Mouse (Mus musculus): ENCODE data around the gene Egfl8.

Egfl8 gene

DNA sequence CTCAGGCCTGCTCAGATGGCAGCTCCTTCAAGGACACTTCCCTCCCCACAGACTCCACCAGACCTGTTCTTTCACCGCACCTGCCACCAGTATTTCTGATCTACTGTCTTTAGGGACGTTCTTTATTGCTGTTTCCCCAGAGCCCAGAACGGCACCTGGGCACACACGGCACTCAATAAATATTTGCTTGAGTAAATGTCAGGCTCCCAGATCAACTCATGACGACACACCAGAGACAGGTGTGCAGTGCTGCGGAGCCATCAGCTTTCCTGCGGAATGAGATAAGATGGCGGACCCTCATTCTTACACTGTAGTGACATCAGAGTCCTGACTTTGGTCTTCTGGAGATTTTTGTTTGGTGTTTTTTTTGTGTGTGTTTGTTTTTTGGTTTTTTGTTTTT, 5.2 kb upstream of the Egfl8 start:
- POLR2A ChIA-PET, result interaction anchor here in 2 of 4 experiments (0.5 to 3.1 kb wide), 6 partner anchors 12 to 502 kb away, joined by 3 to 34 read pairs (median 4); partner anchors contain the start of genes Agpat1 (in 1 of the 2) and Rnf5 (in 1 of the 2)
- CTCF ChIA-PET, result interaction anchor here in 3 of 4 experiments (0.9 to 1.2 kb wide), 4 partner anchors 15 to 66 kb away, joined by 3 to 4 read pairs (median 4); no protein-coding TSS in a partner anchor

DNA sequence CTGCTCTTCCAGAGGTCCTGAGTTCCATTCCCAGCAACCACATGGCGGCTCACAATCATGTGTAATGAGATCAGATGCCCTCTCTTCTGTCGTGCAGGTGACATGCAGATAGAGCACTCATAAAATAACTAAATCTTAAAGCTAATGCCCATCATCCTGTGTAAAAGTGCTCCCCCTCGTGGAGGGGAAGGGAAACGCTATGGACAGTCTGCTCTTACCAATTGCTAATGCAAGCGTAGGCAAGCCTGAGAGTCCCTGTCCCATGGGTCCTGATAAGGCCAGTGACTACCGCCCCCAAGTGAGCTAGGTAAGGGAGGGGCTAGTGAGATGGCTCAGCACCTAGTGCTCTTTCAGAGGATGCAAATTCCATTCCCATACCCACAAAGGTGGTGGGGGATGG, 3.2 kb upstream of the Egfl8 start:
- POLR2A ChIA-PET, result interaction anchor here (0.6 to 3.1 kb wide), 23 partner anchors 9 to 582 kb away, joined by 3 to 34 read pairs (median 4); partner anchors contain the start of genes Agpat1 (in 3 of the 4), Rnf5 (in 3 of the 4), Atf6b (in 1 of the 4) and Fkbpl (in 1 of the 4)
- CTCF ChIA-PET, result interaction anchor here (0.5 to 1.9 kb wide), 73 partner anchors 8 to 727 kb away, joined by 3 to 30 read pairs (median 4); partner anchors contain the start of genes Atf6b (in 3 of the 4), Ager (in 2 of the 4), Agpat1 (in 2 of the 4) and Fkbpl (in 2 of the 4)

DNA sequence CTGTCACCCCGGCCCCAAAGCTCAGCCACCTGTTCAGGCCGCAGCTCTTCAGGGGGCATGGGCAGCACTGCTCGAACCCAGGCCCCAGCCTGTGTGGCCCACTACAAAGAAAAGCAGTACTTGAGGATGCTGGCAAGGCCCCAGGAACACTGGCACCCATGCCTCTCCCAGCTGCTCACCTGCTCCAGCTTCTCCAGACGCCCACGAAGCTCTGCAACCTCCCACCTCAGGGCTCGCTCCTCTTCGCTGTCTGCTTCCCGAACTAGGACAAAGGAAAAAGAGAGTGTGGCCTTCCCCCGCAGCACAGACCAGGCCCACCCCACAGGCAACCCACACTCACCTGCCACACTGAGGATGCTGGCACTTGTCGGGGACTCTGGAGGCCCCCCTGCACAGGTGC, 1.9 kb downstream of the Egfl8 start:
- POLR2A ChIA-PET, result interaction anchor here in 3 of 4 experiments (0.9 to 2.5 kb wide), 9 partner anchors 8 to 41 kb away, joined by 3 to 20 read pairs (median 3); partner anchors contain the start of genes Agpat1 (in 2 of the 3), Rnf5 (in 2 of the 3), Gpsm3 (in 1 of the 3) and Pbx2 (in 1 of the 3)
- CTCF ChIA-PET, result interaction anchor here in 1 of 4 experiments (1.6 kb wide), 1 partner anchor 10 kb away, joined by 4 read pairs; no protein-coding TSS in a partner anchor

DNA sequence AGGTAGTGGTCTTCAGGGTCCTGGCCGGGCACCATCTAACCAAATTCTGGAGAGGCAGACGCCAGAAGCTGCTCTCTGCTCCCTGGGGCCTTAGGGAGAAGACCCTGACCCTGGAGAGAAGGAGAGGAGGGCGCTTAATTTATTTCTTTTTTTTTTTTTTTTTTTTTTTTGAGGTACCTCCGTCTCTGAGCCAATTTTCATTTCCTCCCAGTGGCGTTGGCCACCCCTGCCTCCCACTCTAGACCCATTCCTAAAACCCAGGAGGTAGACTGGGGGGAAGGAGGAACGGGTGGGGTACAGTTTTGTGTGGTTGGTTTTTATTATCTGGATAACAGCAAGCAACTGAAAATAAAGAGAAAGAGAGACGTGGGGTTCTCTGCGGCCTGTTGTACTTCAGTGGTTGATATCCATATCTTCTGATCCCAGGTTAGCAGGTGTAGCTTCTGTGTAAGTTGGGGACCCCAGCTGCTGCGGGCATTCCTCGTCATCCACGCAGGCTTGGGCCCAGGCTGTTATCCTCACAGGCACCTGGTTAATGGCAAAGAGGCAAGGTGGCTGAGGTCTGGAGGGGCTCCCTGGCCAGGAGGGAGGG, 2.6 kb downstream of the Egfl8 start:
- ChIA-PET POLR2A (interaction anchor here in 1 of 4 experiments (1.2 to 2.5 kb wide), 2 partner anchors 9 to 19 kb away, joined by 4 to 10 read pairs; partner anchors contain the start of genes Agpat1 and Rnf5), CTCF (no interaction called here)

DNA sequence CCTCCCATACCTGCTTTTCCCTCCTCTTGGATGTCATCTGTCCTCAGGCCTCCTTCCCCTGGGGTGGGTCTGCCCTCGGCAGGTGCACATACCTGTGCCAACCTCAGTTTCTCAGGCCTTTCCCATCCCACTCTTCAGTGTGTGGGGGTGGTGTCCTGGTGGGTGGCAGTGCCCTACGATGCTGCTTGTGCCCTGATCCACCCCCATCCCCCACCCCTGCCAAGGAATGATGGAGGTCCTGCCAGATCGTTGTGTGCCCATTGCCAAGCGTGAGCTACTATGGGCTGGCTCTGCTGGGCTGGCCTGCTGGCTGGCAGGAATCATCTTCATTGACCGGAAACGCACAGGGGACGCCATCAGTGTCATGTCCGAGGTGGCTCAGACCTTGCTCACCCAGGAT, 4.7 kb downstream of the Egfl8 start:
- ChIA-PET CTCF (no interaction called here), POLR2A (no interaction called here)

DNA sequence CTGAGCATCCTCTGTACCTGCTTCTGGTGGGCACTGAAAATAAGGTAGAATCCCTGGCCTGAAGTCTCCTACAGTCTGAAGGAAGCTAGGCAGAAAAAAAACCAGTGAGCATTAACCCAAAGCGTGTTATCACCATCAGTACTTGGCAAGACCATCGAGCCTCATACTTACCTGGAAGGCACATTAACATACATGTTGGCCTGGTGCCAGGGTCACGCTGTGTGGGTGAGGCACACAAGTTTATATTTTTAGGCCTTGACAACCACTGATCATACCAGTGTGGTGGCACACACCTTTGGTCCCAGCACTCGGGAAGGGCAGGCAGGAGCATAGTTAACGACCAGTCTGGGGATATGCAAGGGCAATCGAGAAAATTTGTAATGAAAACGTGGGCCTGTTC, 7.8 kb downstream of the Egfl8 start:
- ChIA-PET POLR2A (no interaction called here), CTCF (no interaction called here)

DNA sequence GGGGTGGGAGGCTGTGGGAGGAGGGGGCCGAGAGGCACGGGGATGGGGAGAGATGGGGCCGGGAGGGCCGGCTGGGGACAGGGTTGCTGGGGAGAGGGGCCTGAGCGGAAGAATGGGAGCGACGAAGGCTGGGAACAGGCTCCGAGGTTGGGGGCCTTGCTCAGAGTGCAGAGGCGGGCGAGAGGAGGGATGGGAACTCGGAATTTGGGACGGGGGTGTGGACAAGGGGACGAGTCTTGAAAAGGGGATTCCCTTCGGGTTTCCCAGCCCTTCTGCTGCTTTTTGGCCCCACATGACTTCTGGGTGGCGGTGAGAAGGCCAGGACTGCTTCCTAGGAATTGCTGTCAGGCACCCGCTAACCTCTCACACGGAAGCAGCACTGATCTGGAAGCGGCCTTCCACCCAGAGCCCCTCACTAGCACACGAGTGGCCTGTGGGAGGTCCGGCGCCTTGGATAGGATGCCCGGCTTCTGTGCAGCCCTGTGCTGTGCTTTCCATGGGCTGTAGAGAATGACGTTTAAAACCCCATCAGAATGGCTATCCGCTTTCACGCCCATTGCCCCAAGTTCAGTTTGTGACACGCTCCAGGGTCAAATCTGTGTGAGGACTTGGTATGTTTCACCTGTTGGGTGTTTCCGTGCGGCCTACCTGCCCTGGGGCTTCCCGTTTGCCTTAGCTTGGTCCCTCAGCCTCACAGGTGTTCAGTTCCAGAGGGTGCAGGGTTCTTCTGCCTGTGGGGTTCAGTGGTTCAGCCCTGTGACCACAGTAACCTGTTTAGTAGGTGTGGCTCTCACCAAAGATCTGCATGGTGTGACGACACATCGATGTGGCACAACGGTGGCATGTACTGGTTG, 9.4 kb downstream of the Egfl8 start:
- CTCF ChIA-PET, result interaction anchor here in 2 of 4 experiments (0.6 to 1.1 kb wide), 4 partner anchors 13 to 356 kb away, joined by 4 to 5 read pairs (median 5); no protein-coding TSS in a partner anchor
- POLR2A ChIA-PET, result interaction anchor here in 3 of 4 experiments (0.8 to 9.3 kb wide), 28 partner anchors 8 to 651 kb away, joined by 3 to 102 read pairs (median 6); partner anchors contain the start of genes Fkbpl (in 3 of the 3), Gpsm3 (in 3 of the 3), Pbx2 (in 3 of the 3) and Atf6b (in 2 of the 3)

DNA sequence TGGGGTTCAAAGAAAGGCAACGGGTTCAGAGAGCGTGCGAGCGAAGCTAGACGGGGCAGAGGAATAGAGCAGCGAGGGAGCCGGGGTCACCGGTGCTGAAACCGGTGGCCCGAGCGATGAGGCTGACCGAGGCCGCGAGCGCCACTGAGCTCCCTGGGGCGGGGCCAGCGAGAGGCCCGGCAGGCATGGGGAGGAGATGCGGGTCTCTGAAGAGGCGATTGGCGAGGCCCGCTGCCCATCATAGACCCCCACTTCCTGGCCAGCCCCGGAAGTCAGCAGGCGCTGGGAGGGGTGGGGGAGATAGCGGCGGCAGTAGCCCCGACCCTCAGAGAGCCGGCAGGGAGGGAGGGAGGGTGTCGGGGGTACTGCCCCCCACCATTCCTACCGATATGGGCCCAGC, 10.2 kb downstream of the Egfl8 start:
- CTCF ChIA-PET, result interaction anchor here in 3 of 4 experiments (0.6 to 1.1 kb wide), 9 partner anchors 13 to 470 kb away, joined by 3 to 6 read pairs (median 4); partner anchors contain the start of gene Pbx2 (in 1 of the 3)

DNA sequence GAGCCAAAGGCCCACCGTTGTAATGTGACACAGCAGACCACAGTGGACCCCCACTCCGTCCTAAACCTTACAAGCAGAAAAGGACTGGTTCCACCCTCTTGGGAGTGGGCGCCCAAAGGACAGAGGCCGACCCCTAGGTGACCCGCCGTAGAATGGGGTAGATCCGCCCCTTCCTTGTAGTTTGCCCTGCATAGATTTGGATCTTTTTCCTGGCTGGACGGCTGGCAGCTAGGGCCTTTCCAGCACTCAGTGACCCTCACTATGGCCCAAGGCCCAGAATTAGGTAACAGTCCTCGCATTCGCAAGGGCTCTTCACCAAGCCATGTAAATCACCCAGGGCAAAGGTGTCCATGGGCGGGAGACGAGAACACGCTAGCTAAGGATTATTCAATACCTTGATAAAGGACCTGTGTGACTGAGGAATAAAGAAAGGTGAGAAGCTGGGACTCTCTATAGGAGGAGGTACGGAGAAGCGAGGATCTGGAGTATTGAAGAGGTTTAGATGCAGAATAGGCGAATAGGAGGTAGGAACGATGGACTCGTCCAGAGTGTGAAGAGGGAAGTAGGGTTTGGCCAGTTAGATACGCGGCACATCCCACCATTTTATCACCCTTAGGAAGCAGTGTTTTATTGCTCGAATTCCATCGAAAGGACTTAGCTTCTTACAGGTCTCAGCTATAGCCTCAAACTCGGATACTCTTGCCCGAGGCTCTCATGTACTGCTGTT, 11.1 kb downstream of the Egfl8 start:
- POLR2A ChIA-PET, result interaction anchor here (0.5 to 9.3 kb wide), 51 partner anchors 9 to 1751 kb away, joined by 3 to 102 read pairs (median 7); partner anchors contain the start of genes Gpsm3 (in 3 of the 4), Pbx2 (in 3 of the 4), Atf6b (in 2 of the 4) and Fkbpl (in 2 of the 4)
- CTCF ChIA-PET, result interaction anchor here (0.6 to 1.6 kb wide), 11 partner anchors 12 to 469 kb away, joined by 3 to 16 read pairs (median 6); partner anchors contain the start of genes Fkbpl (in 1 of the 4), Gpsm3 (in 1 of the 4) and Pbx2 (in 1 of the 4)

More for the DNA sequence above, 10.2 kb downstream of the Egfl8 start:
- POLR2A ChIA-PET, result interaction anchor here in 3 of 4 experiments (0.6 to 9.3 kb wide), 39 partner anchors 9 to 1216 kb away, joined by 3 to 102 read pairs (median 5); partner anchors contain the start of genes Atf6b (in 3 of the 3), Fkbpl (in 3 of the 3), Gpsm3 (in 3 of the 3) and Pbx2 (in 3 of the 3)

DNA sequence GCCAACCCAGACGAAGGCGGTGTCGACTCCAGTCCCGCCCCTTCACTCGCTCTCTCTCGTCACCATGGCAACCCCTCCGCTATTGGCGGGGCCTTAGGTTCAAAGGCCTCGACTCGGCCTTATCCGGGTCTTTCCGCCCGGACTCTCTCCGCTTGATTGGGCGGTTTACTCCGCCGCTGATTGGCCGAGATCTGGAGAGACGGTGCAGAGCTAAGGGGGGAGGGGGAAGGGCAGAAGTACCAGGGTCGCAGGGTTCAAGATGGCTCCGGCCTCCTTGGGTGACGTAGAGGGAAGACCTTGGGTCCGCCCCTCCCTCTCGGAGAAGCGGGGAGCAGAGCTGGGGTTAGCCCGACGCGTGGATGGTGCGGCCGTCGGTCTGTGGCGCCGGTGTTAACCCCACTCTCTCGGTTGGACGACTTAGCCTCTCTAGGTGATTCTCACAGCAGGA, 11.7 kb downstream of the Egfl8 start, which contains the start of gene Agpat1:
Agpat1 (plus strand) TSS at position 202 of the 448 bp plus-strand sequence.
- CTCF ChIA-PET, result interaction anchor here (0.5 to 1.6 kb wide), 19 partner anchors 10 to 698 kb away, joined by 3 to 16 read pairs (median 6); partner anchors contain the start of genes Fkbpl (in 1 of the 4), Gpsm3 (in 1 of the 4) and Pbx2 (in 1 of the 4)
- POLR2A ChIA-PET, result interaction anchor here (0.5 to 9.3 kb wide), 63 partner anchors 8 to 1751 kb away, joined by 3 to 102 read pairs (median 6); partner anchors contain the start of genes Gpsm3 (in 4 of the 4), Pbx2 (in 4 of the 4), H2-DMa (in 3 of the 4) and Fkbpl (in 2 of the 4)

DNA sequence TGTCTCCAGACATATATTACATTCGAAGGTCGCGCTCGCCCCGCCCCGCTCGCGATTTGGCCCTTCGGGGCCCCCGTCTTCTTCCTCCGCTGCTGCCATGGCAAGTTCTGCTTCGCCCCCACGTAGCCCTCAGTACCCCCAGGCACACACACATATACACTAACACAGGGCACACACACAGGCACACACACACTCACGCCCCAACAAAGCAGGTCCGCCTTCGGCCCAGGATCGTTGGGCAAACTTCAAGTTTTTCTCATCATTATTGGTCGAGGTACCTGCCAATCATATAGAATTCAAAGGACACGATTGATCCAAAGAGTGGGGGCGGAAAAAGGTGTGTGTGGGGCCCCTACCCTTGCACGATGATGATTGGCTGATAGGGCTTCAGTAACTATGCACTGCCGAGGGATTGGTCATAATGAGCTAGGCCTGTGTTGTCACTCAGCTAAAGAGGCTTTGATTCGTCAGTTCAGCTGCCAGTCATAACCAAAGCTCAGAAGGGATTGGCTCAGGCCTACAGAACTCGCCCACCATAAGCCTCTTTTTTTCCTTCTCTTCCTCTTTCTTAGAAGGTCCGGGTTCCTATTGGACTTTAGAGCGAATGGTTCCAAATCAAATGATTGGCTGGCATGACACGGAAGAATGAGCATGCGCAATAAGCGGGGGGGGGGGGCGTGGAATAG, 12.3 kb downstream of the Egfl8 start, which contains the start of gene Rnf5:
Rnf5 (minus strand) TSS at position 316 of the 686 bp plus-strand sequence.
- POLR2A ChIA-PET, result interaction anchor here (0.6 to 9.3 kb wide), 59 partner anchors 8 to 653 kb away, joined by 3 to 102 read pairs (median 6); partner anchors contain the start of genes Gpsm3 (in 4 of the 4), Pbx2 (in 4 of the 4), H2-DMa (in 3 of the 4) and Fkbpl (in 2 of the 4)
- CTCF ChIA-PET, result interaction anchor here in 3 of 4 experiments (0.5 to 1.6 kb wide), 19 partner anchors 10 to 698 kb away, joined by 3 to 16 read pairs (median 5); partner anchors contain the start of genes Fkbpl (in 1 of the 3), Gpsm3 (in 1 of the 3) and Pbx2 (in 1 of the 3)

DNA sequence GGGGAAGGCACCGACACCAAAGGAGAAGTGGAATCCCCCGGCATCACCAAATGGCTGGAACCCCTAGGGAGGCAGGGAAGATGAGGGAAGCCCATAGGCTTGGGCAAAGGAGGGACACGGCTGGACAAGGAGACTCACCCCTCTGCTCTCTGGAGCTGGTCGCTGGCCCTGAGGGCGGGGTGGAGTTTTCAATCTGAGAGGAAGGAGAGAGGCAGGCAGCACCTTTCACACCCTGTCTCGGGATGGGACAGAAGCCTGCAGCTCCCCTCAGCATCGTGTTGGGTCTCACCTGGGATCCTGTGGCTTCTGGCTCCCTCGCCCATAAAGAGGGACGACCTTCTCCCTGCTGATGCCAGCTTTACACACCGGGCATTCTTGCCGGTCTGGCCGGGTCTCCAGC, 14.0 kb downstream of the Egfl8 start:
- ChIA-PET CTCF (no interaction called here), POLR2A (interaction anchor here in 2 of 4 experiments (1.6 to 9.3 kb wide), 5 partner anchors 8 to 39 kb away, joined by 4 to 102 read pairs (median 6); partner anchors contain the start of genes Gpsm3 (in 2 of the 2) and Pbx2 (in 2 of the 2))

DNA sequence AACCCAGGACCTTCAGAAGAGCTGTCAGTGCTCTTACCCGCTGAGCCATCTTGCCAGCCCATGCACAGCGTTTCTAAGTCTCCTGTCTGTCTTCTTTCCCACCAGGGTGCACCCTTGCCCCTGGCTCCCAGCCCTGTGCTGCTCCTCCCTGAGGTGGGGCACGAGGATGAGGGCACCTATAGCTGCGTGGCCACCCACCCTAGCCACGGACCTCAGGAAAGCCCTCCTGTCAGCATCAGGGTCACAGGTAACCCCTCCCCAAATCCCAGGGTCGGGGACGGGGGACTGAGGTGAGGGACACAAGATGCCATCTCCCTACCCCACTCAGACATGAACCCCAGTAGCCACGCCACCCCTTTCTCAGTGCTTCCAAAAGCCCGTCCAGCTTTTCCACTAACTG, 15.9 kb downstream of the Egfl8 start:
- POLR2A ChIA-PET, result interaction anchor here in 3 of 4 experiments (0.6 to 9.3 kb wide), 7 partner anchors 10 to 776 kb away, joined by 3 to 102 read pairs (median 5); partner anchors contain the start of genes Gpsm3 (in 2 of the 3), Pbx2 (in 2 of the 3), Ndufa7 (in 1 of the 3) and Rps28 (in 1 of the 3)
- CTCF ChIA-PET, result interaction anchor here in 2 of 4 experiments (1.2 to 1.6 kb wide), 3 partner anchors 19 to 44 kb away, joined by 3 to 6 read pairs (median 4); no protein-coding TSS in a partner anchor

DNA sequence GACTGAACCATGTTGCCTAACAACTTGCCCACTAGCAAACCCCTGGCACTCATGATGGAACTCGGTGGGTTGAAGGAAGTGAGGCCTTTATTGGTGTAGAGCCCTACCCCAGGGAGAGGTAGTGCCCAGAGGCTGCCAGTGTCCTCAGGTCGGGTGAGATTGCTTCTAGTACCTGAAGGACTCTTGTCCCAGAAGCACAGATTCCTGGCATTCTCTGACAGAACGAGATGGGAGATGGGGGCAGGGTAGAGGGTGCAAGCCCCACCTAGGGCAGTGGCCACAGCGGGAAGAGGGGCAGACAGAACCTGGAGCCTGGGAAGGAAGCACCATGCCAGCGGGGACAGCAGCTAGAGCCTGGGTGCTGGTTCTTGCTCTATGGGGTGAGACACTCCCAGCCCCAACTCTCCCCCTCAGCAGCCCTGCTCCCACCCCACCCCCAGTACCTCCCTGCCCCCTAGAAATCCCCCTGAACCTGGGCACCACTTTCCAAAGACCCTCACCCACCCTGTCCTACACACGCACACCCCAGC, 18.1 kb downstream of the Egfl8 start, which contains the start of gene Ager:
Ager (plus strand) TSS at position 297 of the 530 bp plus-strand sequence.
- ChIA-PET CTCF (interaction anchor here in 3 of 4 experiments (0.7 to 2.2 kb wide), 4 partner anchors 21 to 485 kb away, joined by 3 to 7 read pairs (median 6); no protein-coding TSS in a partner anchor), POLR2A (interaction anchor here in 3 of 4 experiments (0.6 to 9.3 kb wide), 6 partner anchors 8 to 565 kb away, joined by 3 to 102 read pairs (median 3); partner anchors contain the start of genes Gpsm3 (in 2 of the 3), Pbx2 (in 2 of the 3), Fkbpl (in 1 of the 3) and H2-DMa (in 1 of the 3))

DNA sequence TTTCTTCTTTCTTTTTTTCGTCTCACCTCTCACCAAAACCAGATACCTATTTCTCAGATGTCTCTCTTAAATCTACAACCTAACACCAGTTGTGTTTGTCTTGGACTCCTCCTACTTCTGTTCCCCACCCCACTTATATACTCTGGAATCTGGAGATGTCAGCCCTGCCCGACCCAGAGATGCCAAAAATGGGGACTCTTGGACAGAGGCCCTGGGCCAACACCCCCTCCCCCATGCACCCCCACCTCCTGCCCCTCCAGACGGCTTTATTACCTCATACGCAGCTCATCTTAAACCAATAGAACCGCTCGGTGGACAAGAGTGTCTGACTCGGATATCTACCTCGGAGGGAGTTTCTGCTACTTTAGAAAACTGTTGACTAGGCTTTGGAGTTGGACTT, 19.7 kb downstream of the Egfl8 start:
- ChIA-PET POLR2A (interaction anchor here in 2 of 4 experiments (0.8 to 2.0 kb wide), 3 partner anchors 8 to 23 kb away, joined by 3 to 6 read pairs (median 5); partner anchors contain the start of genes Agpat1 (in 1 of the 2) and Rnf5 (in 1 of the 2)), CTCF (interaction anchor here in 1 of 4 experiments (1.7 kb wide), 1 partner anchor 23 kb away, joined by 5 read pairs; no protein-coding TSS in a partner anchor)

Data from embryonic stem cell, embryonic (primary cell).